Mouse (Mus musculus): ENCODE results near the gene Tpcn1. TPM values are rescaled to one million over a fixed set of nuclear protein-coding genes. Genes with fewer than 3 reads are reported as not detected.

Gene Tpcn1
- polyA plus RNA-seq, 2 experiments, result 17.8 to 19.3 TPM

DNA sequence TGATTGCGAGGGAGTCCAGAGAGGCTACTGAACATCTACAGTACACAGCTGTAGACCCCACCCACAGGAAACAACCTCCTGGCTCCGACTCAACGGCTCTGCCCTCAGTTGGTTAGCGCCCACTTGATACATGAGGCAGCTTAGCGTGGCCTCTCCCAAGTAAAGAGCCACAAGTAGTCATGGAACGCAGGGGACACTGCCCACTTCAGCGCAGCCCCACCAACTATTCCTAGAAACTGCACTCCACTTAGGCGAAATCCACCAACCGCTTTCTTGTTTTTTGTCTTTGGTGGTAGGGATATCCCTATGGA is 902 bp downstream of the Tpcn1 start:
- peak in 2 of 3 experiments; percentile 53 to 62 for DNase-seq (ENCODE audit: low read depth in 3 of 3, low spot score in 3 of 3)

DNA sequence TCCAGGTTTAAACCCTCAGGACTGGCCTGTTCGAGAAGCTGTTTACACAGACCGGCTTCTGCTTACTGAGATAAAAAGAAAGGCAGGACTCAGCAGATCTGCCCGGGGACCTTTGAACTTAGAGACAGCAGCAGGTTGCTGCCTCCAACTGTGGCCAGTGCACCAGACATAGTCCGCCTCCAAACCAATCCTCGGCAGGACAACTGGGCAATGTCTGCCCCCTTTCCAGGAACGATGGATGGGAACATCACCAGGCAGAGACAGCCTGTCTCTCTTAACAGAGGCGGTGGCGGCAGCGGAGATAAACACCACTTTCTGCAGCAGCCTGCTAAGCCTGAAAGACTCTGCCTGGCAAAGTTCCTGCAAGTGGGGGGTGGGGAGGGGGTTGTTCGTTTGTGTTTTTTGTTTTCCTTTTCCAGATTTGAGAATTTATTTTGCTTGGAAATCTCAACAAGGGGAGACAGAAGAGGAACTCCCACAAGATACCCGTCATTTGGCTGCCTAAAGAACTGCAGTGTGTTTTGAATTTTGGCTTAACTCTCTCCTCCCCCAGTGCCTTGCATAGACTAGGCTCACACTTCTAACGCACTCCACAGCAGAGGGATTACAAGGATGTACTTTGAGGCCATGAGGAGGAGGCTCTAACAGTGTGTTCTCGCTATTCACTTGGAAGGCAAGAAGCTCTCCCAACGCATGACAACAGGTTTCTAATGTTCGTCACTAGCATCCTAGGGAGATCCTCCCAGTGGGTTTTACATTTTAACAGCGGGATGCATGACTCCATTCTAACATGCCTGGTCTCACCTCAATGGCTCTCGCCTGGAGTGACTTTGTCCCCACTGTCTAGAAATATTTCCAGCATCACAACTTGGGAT is 1.5 kb downstream of the Tpcn1 start:
- peak; percentile 38 for ATAC-seq (ENCODE audit: insufficient read depth)
- peaks cover 3% of the 10 kb centered on the region for H3K9me3 ChIP-seq (ENCODE audit: control insufficient read depth, low read length)
- H3K4me1 ChIP-seq (replicated peaks; ENCODE audit: control insufficient read depth in 2 of 2, insufficient read depth in 2 of 2, low read length in 1 of 2), result peaks cover 19 to 32% of the 10 kb centered on the region in 2 experiments
- H3K27ac ChIP-seq, result peak overlapping the region; percentile 97
- DNase-seq (ENCODE audit: low read depth in 3 of 3, low spot score in 3 of 3), result peak; percentile 62 to 65 (median 64)
- TF ChIP-seq EP300 (IDR thresholded peaks at IDR 0.05; ENCODE audit: low read depth) (peak; percentile 65), CTCF (IDR thresholded peaks at IDR 0.05; ENCODE audit: low read depth) (no peak)
- H3K4me2 ChIP-seq (ENCODE audit: low read depth), result peak overlapping the region; percentile 95
- H3K27me3 ChIP-seq (ENCODE audit: control insufficient read depth, insufficient read depth, low read length), result no peaks in the 10 kb centered on the region
- peak overlapping the region; percentile 84 to 90 for H3K4me3 ChIP-seq (ENCODE audit: insufficient read depth in 1 of 2, low read depth in 2 of 2, low read length in 2 of 2)
- H3K9ac ChIP-seq (replicated peaks), result peak overlapping the region; percentile 96
- peaks cover 32% of the 10 kb centered on the region for H3K36me3 ChIP-seq (replicated peaks; ENCODE audit: control insufficient read depth, insufficient read depth, low read depth)
- WGBS (ENCODE audit: insufficient replicate concordance), result 3% methylated on average over 17 of the region's 17 CpGs

More for the DNA sequence above, 902 bp downstream of the Tpcn1 start:
- Histone ChIP-seq H3K27ac (peak overlapping the region; percentile 97), H3K4me2 (ENCODE audit: low read depth) (peak overlapping the region; percentile 95), H3K4me3 (ENCODE audit: insufficient read depth in 1 of 2, low read depth in 2 of 2, low read length in 2 of 2) (peak overlapping the region; percentile 84 to 90), H3K27me3 (ENCODE audit: control insufficient read depth, insufficient read depth, low read length) (no peaks in the 10 kb centered on the region), H3K4me1 (replicated peaks; ENCODE audit: control insufficient read depth in 2 of 2, insufficient read depth in 2 of 2, low read length in 1 of 2) (peaks cover 19 to 32% of the 10 kb centered on the region in 2 experiments), H3K9ac (replicated peaks) (peak overlapping the region; percentile 96), H3K36me3 (replicated peaks; ENCODE audit: control insufficient read depth, insufficient read depth, low read depth) (peaks cover 27% of the 10 kb centered on the region), H3K9me3 (ENCODE audit: control insufficient read depth, low read length) (peaks cover 3% of the 10 kb centered on the region)
- peak; percentile 49 for ATAC-seq (ENCODE audit: insufficient read depth)
- no peak; the same call in 1 of the 2 replicates for TF ChIP-seq EP300 (IDR thresholded peaks at IDR 0.05; ENCODE audit: low read depth)
- TF ChIP-seq CTCF (IDR thresholded peaks at IDR 0.05; ENCODE audit: low read depth), result 0 out of 2 replicates have a peak, but pooled peaks have one; percentile 5
- WGBS (ENCODE audit: insufficient replicate concordance), result 5% methylated on average over 9 of the region's 9 CpGs

DNA sequence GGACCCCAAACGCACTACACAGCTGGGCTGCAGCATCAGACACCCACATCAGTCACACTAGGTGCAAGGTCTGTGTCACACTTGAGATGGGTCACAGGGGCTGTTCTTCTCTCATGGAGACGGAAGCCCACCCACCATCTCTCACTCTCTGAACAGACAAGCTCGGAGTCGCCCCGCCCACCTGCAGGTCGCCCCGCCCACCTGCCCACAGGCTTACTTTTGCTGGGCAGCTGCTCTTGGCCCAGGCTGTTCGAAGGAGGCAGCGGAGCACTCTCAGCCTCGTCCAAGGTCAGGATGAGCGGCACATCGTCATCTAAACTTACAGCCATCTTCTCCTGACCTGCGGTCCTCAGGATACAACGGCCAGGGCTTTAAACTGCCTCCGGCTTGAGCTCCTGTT is 3.5 kb downstream of the Tpcn1 start:
- TF ChIP-seq CTCF (IDR thresholded peaks at IDR 0.05; ENCODE audit: low read depth) (no peak), EP300 (IDR thresholded peaks at IDR 0.05; ENCODE audit: low read depth) (no peak)
- Histone ChIP-seq H3K27ac (no peak overlapping the region), H3K36me3 (replicated peaks; ENCODE audit: control insufficient read depth, insufficient read depth, low read depth) (peaks cover 42% of the 10 kb centered on the region), H3K4me1 (replicated peaks; ENCODE audit: control insufficient read depth in 2 of 2, insufficient read depth in 2 of 2, low read length in 1 of 2) (peaks cover 19 to 29% of the 10 kb centered on the region in 2 experiments), H3K4me2 (ENCODE audit: low read depth) (peak overlapping the region; percentile 41), H3K4me3 (ENCODE audit: insufficient read depth in 1 of 2, low read depth in 2 of 2, low read length in 2 of 2) (no peak overlapping the region), H3K9me3 (ENCODE audit: control insufficient read depth, low read length) (no peaks in the 10 kb centered on the region), H3K9ac (replicated peaks) (no peak overlapping the region), H3K27me3 (ENCODE audit: control insufficient read depth, insufficient read depth, low read length) (no peaks in the 10 kb centered on the region)
- ATAC-seq (ENCODE audit: insufficient read depth) (no peak), DNase-seq (ENCODE audit: low read depth in 3 of 3, low spot score in 3 of 3) (no peak)
- 66% methylated on average over 15 of the region's 15 CpGs for WGBS (ENCODE audit: insufficient replicate concordance)

DNA sequence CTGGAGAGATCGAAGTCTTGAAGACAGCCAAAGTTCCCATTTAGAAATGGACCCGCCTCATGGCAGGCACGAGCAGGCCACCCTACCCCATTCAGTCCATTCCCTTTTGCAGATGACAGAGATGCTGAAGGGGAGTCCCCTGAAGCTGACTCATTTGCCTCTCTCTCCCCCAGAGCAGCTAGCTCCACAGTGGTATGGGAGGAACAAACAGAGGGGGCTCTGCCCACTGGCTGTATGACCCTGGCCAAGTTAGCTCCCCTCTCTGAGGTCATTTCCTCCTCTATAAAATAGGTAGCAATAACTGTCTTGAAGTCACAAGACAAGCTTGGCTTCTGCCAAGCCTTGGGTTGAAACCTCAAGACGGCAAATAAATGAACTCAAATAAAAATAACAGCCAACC is 5.0 kb downstream of the Tpcn1 start:
- no peak overlapping the region for H3K4me2 ChIP-seq (ENCODE audit: low read depth)
- DNase-seq (ENCODE audit: low read depth in 3 of 3, low spot score in 3 of 3) (no peak), ATAC-seq (ENCODE audit: insufficient read depth) (no peak)
- H3K27ac ChIP-seq, result no peak overlapping the region
- TF ChIP-seq EP300 (IDR thresholded peaks at IDR 0.05; ENCODE audit: low read depth), result no peak
- no peak for TF ChIP-seq CTCF (IDR thresholded peaks at IDR 0.05; ENCODE audit: low read depth)
- H3K4me1 ChIP-seq (replicated peaks; ENCODE audit: control insufficient read depth in 2 of 2, insufficient read depth in 2 of 2, low read length in 1 of 2), result peaks cover 25 to 34% of the 10 kb centered on the region in 2 experiments
- H3K9ac ChIP-seq (replicated peaks), result no peak overlapping the region
- H3K9me3 ChIP-seq (ENCODE audit: control insufficient read depth, low read length), result no peaks in the 10 kb centered on the region
- H3K4me3 ChIP-seq (ENCODE audit: insufficient read depth in 1 of 2, low read depth in 2 of 2, low read length in 2 of 2), result no peak overlapping the region
- peaks cover 42% of the 10 kb centered on the region for H3K36me3 ChIP-seq (replicated peaks; ENCODE audit: control insufficient read depth, insufficient read depth, low read depth)
- no peaks in the 10 kb centered on the region for H3K27me3 ChIP-seq (ENCODE audit: control insufficient read depth, insufficient read depth, low read length)
- 94% methylated on average over 4 of the region's 4 CpGs for WGBS (ENCODE audit: insufficient replicate concordance)

DNA sequence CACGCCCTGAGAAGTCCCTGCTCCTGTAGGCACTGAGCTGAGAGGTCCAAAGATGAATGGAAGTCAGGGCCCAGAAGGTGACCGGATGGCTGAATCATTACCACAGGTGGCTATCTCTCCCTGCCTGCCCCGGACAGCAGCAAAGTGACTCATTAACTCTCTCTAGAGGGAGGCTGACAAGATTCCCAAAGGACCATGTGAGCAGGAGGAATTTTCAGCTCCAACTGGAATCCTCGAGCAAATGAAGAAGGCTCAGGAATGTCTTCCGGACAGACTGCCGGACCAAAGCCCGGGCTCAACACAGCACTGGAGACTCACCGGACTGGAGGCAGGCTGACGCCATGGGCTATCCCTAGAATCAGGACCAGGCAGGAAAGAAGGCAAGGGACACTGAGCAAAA is 6.5 kb downstream of the Tpcn1 start:
- WGBS (ENCODE audit: insufficient replicate concordance), result 78% methylated on average over 9 of the region's 9 CpGs
- ATAC-seq (ENCODE audit: insufficient read depth) (no peak), DNase-seq (ENCODE audit: low read depth in 3 of 3, low spot score in 3 of 3) (no peak)
- Histone ChIP-seq H3K36me3 (replicated peaks; ENCODE audit: control insufficient read depth, insufficient read depth, low read depth) (peaks cover 42% of the 10 kb centered on the region), H3K4me2 (ENCODE audit: low read depth) (no peak overlapping the region), H3K4me3 (ENCODE audit: insufficient read depth in 1 of 2, low read depth in 2 of 2, low read length in 2 of 2) (no peak overlapping the region), H3K27me3 (ENCODE audit: control insufficient read depth, insufficient read depth, low read length) (no peaks in the 10 kb centered on the region), H3K9ac (replicated peaks) (no peak overlapping the region), H3K27ac (no peak overlapping the region), H3K9me3 (ENCODE audit: control insufficient read depth, low read length) (no peaks in the 10 kb centered on the region), H3K4me1 (replicated peaks; ENCODE audit: control insufficient read depth in 2 of 2, insufficient read depth in 2 of 2, low read length in 1 of 2) (peaks cover 34 to 42% of the 10 kb centered on the region in 2 experiments)
- TF ChIP-seq EP300 (IDR thresholded peaks at IDR 0.05; ENCODE audit: low read depth) (no peak), CTCF (IDR thresholded peaks at IDR 0.05; ENCODE audit: low read depth) (no peak)
